Mouse (Mus musculus) kidney, adult 2 months (tissue): ENCODE results near the gene Myct1. TPM values are rescaled to one million over a fixed set of nuclear protein-coding genes. Genes with fewer than 3 reads are reported as not detected.

Experiments
- DNase-seq: peaks from one replicate; pipeline ENCODE4 v3.0.0; 2021
- H3K27ac ChIP-seq: fragments of 200-500 bp; 2 replicates; pipeline ENCODE4 v1.5.1; 2012; ENCODE audit warnings: low read depth, low read length, control low read depth, inconsistent platforms; ENCODE audit not compliant: insufficient read depth
- H3K27me3 ChIP-seq: fragments of 200-500 bp; replicated peaks from 2 replicates; pipeline ENCODE4 v1.6.1; 2012; ENCODE audit warnings: mild to moderate bottlenecking, moderate library complexity, low read length, inconsistent platforms; ENCODE audit not compliant: control insufficient read depth, insufficient read depth
- H3K36me3 ChIP-seq: fragments of 200-500 bp; 2 replicates; pipeline ENCODE4 v1.6.1; 2012; ENCODE audit warnings: mild to moderate bottlenecking, moderate library complexity, low read length, inconsistent platforms; ENCODE audit not compliant: control insufficient read depth, insufficient read depth
- H3K4me1 ChIP-seq: fragments of 200-500 bp; 2 replicates; pipeline ENCODE4 v1.6.1; 2011; ENCODE audit warnings: low read length; ENCODE audit not compliant: control insufficient read depth, insufficient read depth
- H3K4me3 ChIP-seq: fragments of 200-500 bp; 2 replicates; pipeline ENCODE4 v1.5.1; 2011; ENCODE audit warnings: mild to moderate bottlenecking, low read depth, low read length, control low read depth; ENCODE audit not compliant: insufficient read depth
- CTCF ChIP-seq: fragments of 200-500 bp; conservative IDR thresholded peaks from 2 replicates; pipeline ENCODE4 v1.5.1; 2011; ENCODE audit warnings: low read depth, mild to moderate bottlenecking, control low read depth, low read length, moderate library complexity, mixed read lengths; ENCODE audit not compliant: insufficient read depth, insufficient read length
- POLR2A ChIP-seq: fragments of 200-500 bp; IDR thresholded peaks from one replicate; pipeline ENCODE4 v1.6.1; 2011; ENCODE audit warnings: low read depth, low read length, control low read depth
- WGBS: fragments of 180-500 bp; shearing (Covaris S2); methylation state at CpG from one replicate; pipeline ENCODE4 v1.1.7; 2018; 5-methylcytosine and 5-hydroxymethylcytosine counted together
- polyA plus RNA-seq: library from polyadenylated mRNA; depleted of rRNA; stranded (reverse); fragments of >200 nt; gene quantifications from 2 replicates; pipeline ENCODE4 v1.2.3, GENCODE M21; 2012; rRNA removed

Myct1 gene
- polyA plus RNA-seq, 1 experiment = 3.4 TPM

- no peaks in the 10 kb centered on the region; the same call in 1 of the 2 replicates for H3K27me3 ChIP-seq
- no peaks in the 10 kb centered on the region for H3K36me3 ChIP-seq
- H3K27ac ChIP-seq = peak overlapping the region; percentile 64; the same call in 1 of the 2 replicates
- 62% methylated on average over 3 of the region's 3 CpGs for WGBS
- no peaks in the 10 kb centered on the region for H3K4me1 ChIP-seq
- TF ChIP-seq CTCF (no peak), POLR2A (no peak)
- peak; percentile 33 for DNase-seq
- no peak overlapping the region for H3K4me3 ChIP-seq
These were observed 15.3 kb downstream of the Myct1 start for GRCm38 (mm10) chr10:5608874-5609273.

DNA sequence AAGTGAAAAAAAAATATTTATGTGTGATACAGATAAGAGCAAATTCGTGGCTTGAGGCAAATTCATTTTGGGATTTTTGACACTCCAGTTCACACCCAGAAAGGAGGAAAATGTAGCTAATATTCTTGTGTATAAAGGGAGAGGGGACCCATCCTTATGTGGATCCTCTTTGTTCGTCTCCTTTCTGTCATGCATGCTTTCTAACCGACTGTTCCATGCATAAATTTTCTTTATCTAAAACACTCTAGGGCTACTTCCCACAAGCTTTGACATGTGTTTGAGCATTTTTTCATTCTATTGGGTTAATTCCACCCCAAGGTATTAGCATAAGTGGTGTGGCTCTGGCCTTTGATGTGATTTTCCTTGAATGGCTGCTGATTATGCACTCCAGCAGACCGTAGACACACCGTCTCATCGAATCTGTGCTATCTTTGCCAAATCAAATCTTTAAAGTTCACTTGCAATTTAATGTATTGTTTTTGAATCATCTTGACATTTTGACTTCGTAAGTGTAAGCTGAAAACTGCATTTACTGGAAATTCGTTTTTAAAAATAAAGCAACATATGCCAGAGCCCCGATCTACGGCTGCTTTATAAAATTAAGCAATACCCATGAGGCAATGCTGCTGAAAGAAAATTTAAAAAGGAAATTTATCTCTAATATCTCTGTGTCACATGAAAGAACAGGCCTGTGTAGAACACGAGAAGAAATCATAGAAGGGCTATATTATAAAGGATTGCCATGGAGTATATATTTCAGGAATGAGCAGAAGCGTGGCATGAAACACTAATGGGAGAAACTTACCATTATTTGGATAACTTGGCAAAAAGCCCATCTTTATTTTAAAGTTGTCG lies 21.8 kb downstream of the Myct1 start:
- no peaks in the 10 kb centered on the region for H3K27me3 ChIP-seq
- WGBS = 79% methylated on average over 13 of the region's 13 CpGs
- no peak overlapping the region for H3K27ac ChIP-seq
- no peak overlapping the region for H3K4me3 ChIP-seq
- H3K4me1 ChIP-seq = no peaks in the 10 kb centered on the region
- TF ChIP-seq CTCF (no peak), POLR2A (no peak)
- no peaks in the 10 kb centered on the region for H3K36me3 ChIP-seq
- DNase-seq = no peak

DNA sequence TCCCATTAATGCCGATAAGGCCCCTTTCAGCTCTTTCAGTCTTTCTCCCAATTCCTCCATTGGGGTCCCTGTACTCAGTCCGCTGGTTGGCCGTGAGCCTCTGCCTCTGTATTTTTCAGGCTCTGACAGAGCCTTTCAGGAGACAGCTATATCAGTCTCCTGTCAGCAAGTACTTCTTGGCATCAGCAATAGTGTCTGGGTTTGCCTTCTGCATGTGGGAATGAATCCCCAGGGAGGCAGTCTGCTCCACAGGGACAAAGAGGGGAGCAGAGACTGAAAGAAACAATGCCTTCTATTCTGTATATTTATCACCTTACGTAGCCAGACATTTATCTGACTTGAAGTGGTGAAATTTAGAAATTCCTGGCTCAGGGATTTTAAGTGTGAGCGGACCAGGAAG lies 32.7 kb downstream of the Myct1 start:
- Histone ChIP-seq H3K36me3 (no peaks in the 10 kb centered on the region), H3K4me3 (no peak overlapping the region), H3K4me1 (no peaks in the 10 kb centered on the region), H3K27me3 (no peaks in the 10 kb centered on the region), H3K27ac (no peak overlapping the region)
- TF ChIP-seq POLR2A = no peak
- TF ChIP-seq CTCF = no peak
- DNase-seq = no peak
- 75% methylated on average over 5 of the region's 5 CpGs for WGBS

DNA sequence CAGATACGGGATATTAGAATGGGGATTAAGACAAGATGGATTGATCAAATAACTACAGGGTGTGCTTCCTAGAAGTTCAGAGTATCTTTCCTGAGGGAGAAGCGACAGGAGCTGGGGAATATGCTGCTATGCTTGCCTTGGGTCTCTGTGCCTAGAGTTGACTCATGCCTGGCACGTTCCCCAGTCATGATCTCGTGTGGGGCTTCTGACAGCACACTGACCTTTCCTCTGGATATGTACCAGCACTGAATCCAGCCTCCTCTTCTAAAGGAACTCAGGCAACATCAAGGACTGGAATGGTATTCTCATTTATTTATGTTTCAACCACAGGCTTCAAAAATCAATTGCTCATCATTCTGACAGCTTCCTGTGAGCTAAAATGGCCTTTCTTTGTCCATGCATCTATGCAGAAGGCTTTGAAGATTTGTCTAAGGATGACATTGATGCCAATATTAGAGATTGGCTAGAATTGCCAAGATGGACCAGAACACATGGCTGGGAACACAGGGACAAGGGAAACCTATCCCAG lies 40.2 kb downstream of the Myct1 start:
- TF ChIP-seq POLR2A (no peak), CTCF (no peak)
- Histone ChIP-seq H3K27me3 (no peaks in the 10 kb centered on the region), H3K36me3 (no peaks in the 10 kb centered on the region), H3K4me3 (no peak overlapping the region), H3K27ac (no peak overlapping the region), H3K4me1 (no peaks in the 10 kb centered on the region)
- 61% methylated on average over 4 of the region's 4 CpGs for WGBS
- DNase-seq = peak; percentile 3

GRCm38 (mm10) chr10:5634336-5634735 lies 40.8 kb downstream of the Myct1 start:
- TF ChIP-seq POLR2A = no peak
- TF ChIP-seq CTCF = 0 out of 2 replicates have a peak, but pooled peaks have one; percentile 6
- Histone ChIP-seq H3K4me3 (no peak overlapping the region), H3K27ac (no peak overlapping the region), H3K4me1 (no peaks in the 10 kb centered on the region), H3K36me3 (no peaks in the 10 kb centered on the region), H3K27me3 (no peaks in the 10 kb centered on the region)
- peak; percentile 59 for DNase-seq
- WGBS = 35% methylated on average over 1 of the region's 1 CpGs

- TF ChIP-seq POLR2A (no peak), CTCF (no peak)
- Histone ChIP-seq H3K4me1 (no peaks in the 10 kb centered on the region), H3K27me3 (no peaks in the 10 kb centered on the region), H3K4me3 (no peak overlapping the region), H3K27ac (no peak overlapping the region), H3K36me3 (no peaks in the 10 kb centered on the region)
- 69% methylated on average over 4 of the region's 4 CpGs for WGBS
- no peak for DNase-seq
These were observed 43.7 kb downstream of the Myct1 start for GRCm38 (mm10) chr10:5637322-5637721.

DNA sequence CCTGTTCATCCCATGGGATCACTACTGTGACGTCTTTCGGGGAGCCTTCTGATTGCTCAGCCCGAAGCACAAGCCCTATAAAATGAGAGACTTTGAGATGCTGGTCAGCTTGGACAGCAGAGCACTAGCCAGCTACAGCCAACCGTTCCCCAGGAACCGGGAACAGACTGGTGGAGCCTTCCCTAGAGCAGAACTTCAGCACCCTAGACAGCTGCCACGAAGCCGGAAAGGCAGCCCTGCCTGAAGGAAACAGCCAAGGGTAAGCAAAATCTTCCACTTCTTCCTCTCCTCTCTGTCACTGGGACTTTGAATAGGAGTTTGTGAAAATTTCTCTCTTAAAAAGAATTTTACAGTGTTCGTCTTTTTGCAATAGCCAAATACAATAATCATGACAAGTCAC lies 45.5 kb downstream of the Myct1 start, which contains the start of gene Vip:
Vip (plus strand) TSS at position 107 of the 400 bp plus-strand sequence.
- no peaks in the 10 kb centered on the region for H3K36me3 ChIP-seq
- WGBS = 24% methylated on average over 8 of the region's 8 CpGs
- no peak within 1 kb of the TSS for H3K27ac ChIP-seq
- H3K4me3 ChIP-seq = no peak within 1 kb of the TSS
- H3K4me1 ChIP-seq = no peaks in the 10 kb centered on the region
- H3K27me3 ChIP-seq = no peaks in the 10 kb centered on the region
- no peak for DNase-seq
- TF ChIP-seq POLR2A (no peak), CTCF (no peak)

Other genes with a start within 250 kb of the Myct1 start
- gene Syne1, start 42.3 kb upstream of the Myct1 start, polyA plus RNA-seq = 10.2 and 12.3 TPM in 2 replicates
- not detected in 2 replicates for gene Vip, start 45.4 kb downstream of the Myct1 start, polyA plus RNA-seq
- gene Fbxo5, start 211.8 kb downstream of the Myct1 start, polyA plus RNA-seq = 0.64 and 1.1 TPM in 2 replicates
- gene Mtrf1l, start 230.1 kb downstream of the Myct1 start, polyA plus RNA-seq = 1.7 and 2.4 TPM in 2 replicates